Mouse (Mus musculus) ES-E14 (cell line): ENCODE measurements around the gene Ldb3.

Source experiments
- CHD2 ChIP-seq: IDR thresholded peaks from 2 replicates; pipeline ENCODE4 v1.6.1; 2014; ENCODE audit warnings: mild to moderate bottlenecking, low read depth, low read length, inconsistent platforms
- HCFC1 ChIP-seq: IDR thresholded peaks from 2 replicates; pipeline ENCODE4 v1.6.1; 2012; ENCODE audit warnings: low read length, inconsistent platforms, borderline replicate concordance; ENCODE audit not compliant: insufficient read depth
- MAFK ChIP-seq: IDR thresholded peaks from 2 replicates; pipeline ENCODE4 v1.6.1; 2014; ENCODE audit warnings: mild to moderate bottlenecking, low read depth, low read length, inconsistent platforms; ENCODE audit not compliant: insufficient read depth
- ZC3H11A ChIP-seq: IDR thresholded peaks from 2 replicates; pipeline ENCODE4 v1.6.1; 2012; ENCODE audit warnings: low read depth, mild to moderate bottlenecking, inconsistent platforms, low read length, borderline replicate concordance
- ZNF384 ChIP-seq: IDR thresholded peaks from 2 replicates; pipeline ENCODE4 v1.6.1; 2012; ENCODE audit warnings: low read depth, low read length, inconsistent platforms

DNA sequence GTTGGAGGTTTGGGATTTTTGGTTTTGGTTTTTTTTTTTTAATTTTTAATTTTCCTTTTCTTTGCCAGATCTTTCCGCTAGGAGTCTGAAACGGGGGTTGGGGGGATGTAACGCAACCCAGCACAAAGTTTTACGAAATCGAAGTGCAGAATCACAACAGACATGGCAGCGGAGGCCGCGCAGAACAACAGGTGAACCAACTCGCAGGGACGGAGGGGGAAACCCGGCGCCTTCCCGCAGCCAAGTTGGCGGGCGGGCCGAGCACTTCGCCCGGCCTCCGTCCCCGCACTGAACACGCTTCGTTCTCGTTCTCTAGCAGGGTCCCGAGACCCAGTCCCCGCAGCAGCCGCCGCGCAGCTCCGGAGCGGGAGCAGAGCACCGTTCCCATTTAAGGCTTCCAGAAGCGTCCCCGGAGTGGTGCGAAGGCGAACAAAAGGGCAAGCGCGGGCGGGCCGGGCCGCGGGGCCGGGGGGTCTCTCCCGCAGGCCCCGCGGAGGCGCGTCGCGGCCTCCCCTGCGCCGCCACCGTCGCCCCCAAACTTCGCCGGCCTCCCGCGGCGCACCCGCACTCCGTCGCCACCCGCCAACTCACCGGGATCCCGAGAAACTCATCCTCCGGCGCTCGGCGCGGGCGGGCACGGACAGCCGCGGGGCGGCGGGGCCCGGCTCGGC lies 86.5 kb downstream of the Ldb3 start:
- TF ChIP-seq MAFK (no peak), ZC3H11A (no peak), CHD2 (no peak), HCFC1 (0 out of 2 replicates have a peak, but pooled peaks have one; percentile 56), ZNF384 (no peak)
